Mouse (Mus musculus): ENCODE measurements around the gene Hdac9. TPM values are rescaled to one million over a fixed set of nuclear protein-coding genes. Genes with fewer than 3 reads are reported as not detected.

Hdac9 gene
- polyA plus RNA-seq, 1 experiment from 2014 or later = 11.4 TPM

DNA sequence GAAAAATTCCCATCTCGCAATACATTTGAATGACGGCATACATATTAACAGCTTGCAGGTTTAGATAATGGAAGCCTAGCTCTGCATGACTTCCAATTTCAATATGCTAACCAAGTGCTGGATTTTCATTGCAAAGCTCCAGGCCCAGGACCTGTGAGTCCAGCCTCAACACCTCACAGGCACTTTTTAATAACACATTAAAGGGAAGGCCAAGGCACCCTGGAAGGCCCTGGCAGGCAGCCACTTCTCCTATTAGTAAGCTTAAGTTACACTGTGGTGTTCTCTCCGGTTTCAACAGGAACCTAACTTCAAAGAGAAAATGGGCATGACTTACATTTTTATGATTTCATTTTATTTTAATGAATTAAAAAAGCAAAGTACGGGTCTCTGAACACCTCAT lies 233.5 kb downstream of the Hdac9 start:
- 63% methylated on average over 4 of the region's 4 CpGs for WGBS
- Histone ChIP-seq H3K4me3 (replicated peaks) (no peak overlapping the region), H3K36me3 (no peaks in the 10 kb centered on the region), H3K9ac (replicated peaks) (no peak overlapping the region), H3K4me1 (no peaks in the 10 kb centered on the region), H3K9me3 (replicated peaks) (no peaks in the 10 kb centered on the region), H3K27me3 (replicated peaks) (no peaks in the 10 kb centered on the region), H3K27ac (replicated peaks) (no peak overlapping the region), H3K4me2 (no peak overlapping the region)
- ATAC-seq (ENCODE audit: low FRiP score) = no peak

DNA sequence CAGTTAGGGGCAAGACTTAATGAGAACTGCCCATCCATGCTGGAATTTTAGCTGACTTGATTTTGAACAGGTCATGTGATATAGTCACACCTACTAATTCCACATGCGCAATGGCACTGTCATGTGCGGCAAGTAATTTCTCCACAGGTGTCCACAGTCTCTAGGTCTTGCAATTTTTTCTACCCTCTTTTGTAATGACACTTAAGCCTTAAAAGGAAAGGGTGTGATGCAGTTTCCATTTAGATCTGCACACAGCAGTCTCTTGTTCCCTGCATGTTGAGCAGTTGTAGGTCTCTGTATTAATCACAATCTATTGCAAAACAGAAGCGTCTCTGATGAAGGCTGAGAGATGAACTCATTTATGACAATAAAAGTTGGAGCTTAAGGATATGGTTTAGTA lies 234.2 kb downstream of the Hdac9 start:
- no peak overlapping the region for H3K4me2 ChIP-seq
- 90% methylated on average over 3 of the region's 3 CpGs for WGBS
- H3K4me3 ChIP-seq (replicated peaks) = no peak overlapping the region
- no peaks in the 10 kb centered on the region for H3K9me3 ChIP-seq (replicated peaks)
- no peak overlapping the region for H3K9ac ChIP-seq (replicated peaks)
- no peak for ATAC-seq (ENCODE audit: low FRiP score)
- H3K4me1 ChIP-seq = no peaks in the 10 kb centered on the region
- H3K36me3 ChIP-seq = no peaks in the 10 kb centered on the region
- no peaks in the 10 kb centered on the region for H3K27me3 ChIP-seq (replicated peaks)
- no peak overlapping the region for H3K27ac ChIP-seq (replicated peaks)

DNA sequence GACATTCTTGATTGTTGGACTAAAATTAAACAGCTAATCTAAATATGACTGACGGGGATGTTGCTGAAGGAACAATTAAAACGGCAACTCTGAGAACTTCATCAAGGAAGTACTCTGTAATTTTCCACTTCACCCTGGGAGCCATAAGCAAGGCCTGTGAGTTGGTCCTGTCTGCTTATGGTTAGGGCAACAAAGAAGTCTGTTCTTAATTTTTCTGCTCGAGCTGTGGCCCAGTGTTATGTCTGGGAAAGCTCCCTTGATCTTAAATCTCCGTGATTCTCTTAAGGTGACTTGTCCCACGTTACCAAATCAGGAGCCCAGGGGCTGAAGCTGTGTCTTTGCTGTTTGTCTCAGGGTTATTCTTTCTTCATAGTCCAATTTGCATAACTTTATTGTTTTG lies 236.3 kb downstream of the Hdac9 start:
- no peak overlapping the region for H3K9ac ChIP-seq (replicated peaks)
- no peak overlapping the region for H3K4me2 ChIP-seq
- no peaks in the 10 kb centered on the region for H3K27me3 ChIP-seq (replicated peaks)
- H3K27ac ChIP-seq (replicated peaks) = no peak overlapping the region
- H3K4me3 ChIP-seq (replicated peaks) = no peak overlapping the region
- H3K4me1 ChIP-seq = no peaks in the 10 kb centered on the region
- H3K9me3 ChIP-seq (replicated peaks) = no peaks in the 10 kb centered on the region
- 38% methylated on average over 5 of the region's 5 CpGs for WGBS
- no peak for ATAC-seq (ENCODE audit: low FRiP score)
- H3K36me3 ChIP-seq = no peaks in the 10 kb centered on the region

DNA sequence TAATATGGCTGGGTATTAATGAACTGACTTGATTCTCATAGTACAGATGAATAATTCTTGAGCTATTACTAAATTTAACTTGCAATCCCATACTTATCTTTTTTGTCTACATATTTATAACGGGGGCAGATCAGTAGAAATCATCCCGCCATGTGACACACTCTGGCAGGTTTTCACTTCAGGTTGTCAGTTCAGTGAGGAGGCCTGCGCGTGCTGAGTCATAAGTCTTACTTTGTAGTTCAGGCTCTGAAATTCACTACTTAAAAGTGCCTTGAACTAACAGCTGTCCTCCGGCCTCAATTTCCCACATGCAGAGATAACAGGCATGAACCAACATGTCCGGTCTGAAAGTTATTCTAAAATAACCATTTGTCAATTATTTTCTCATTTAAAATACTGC lies 239.8 kb downstream of the Hdac9 start:
- Histone ChIP-seq H3K4me3 (replicated peaks) (no peak overlapping the region), H3K9ac (replicated peaks) (no peak overlapping the region), H3K36me3 (no peaks in the 10 kb centered on the region), H3K27ac (replicated peaks) (no peak overlapping the region), H3K9me3 (replicated peaks) (no peaks in the 10 kb centered on the region), H3K4me1 (no peaks in the 10 kb centered on the region), H3K4me2 (no peak overlapping the region), H3K27me3 (replicated peaks) (no peaks in the 10 kb centered on the region)
- 85% methylated on average over 6 of the region's 6 CpGs for WGBS
- no peak for ATAC-seq (ENCODE audit: low FRiP score)

DNA sequence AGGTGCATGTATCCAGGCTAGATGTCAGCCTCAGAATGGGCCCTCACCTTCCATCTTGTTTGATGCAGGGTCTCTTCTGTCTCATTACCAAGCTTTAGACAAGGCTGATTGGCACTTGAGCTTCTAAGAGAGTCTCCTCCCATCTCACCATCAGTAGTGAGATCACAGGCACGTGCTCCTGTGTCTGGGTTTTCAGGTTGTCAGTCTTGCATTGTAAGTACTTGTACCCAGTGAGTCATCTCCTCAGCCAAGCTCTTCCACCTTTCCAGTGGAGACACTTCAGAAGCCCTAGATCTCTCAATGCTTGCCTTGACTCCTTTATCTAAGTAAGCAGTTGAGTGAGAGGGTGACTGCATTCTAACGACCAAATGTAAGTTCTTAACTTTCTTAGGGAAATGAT lies 242.7 kb downstream of the Hdac9 start:
- Histone ChIP-seq H3K36me3 (no peaks in the 10 kb centered on the region), H3K4me3 (replicated peaks) (no peak overlapping the region), H3K9me3 (replicated peaks) (no peaks in the 10 kb centered on the region), H3K27ac (replicated peaks) (no peak overlapping the region), H3K4me2 (no peak overlapping the region), H3K4me1 (no peaks in the 10 kb centered on the region), H3K9ac (replicated peaks) (no peak overlapping the region), H3K27me3 (replicated peaks) (no peaks in the 10 kb centered on the region)
- WGBS = 67% methylated on average over 2 of the region's 2 CpGs
- ATAC-seq (ENCODE audit: low FRiP score) = no peak

DNA sequence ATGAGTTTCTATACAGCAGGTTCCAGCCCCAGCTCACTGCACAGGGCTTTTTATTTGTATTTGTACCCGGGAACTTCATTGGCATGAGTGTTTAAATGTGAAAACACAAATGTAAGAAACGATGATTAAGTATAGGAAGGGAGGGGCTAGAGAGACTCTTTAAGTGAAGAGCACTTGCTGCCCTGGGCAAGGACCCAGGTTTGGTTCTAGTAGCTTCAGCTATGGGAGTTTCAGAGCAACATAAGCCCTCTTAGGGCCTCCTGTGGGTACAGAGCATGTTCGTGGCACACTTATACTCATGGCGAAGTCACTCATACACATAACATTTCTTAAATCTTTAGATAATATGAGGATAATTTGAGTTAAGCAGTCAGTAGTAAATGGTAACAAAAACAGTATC lies 243.4 kb downstream of the Hdac9 start:
- H3K9me3 ChIP-seq (replicated peaks) = no peaks in the 10 kb centered on the region
- no peaks in the 10 kb centered on the region for H3K4me1 ChIP-seq
- H3K4me3 ChIP-seq (replicated peaks) = no peak overlapping the region
- no peak overlapping the region for H3K27ac ChIP-seq (replicated peaks)
- no peaks in the 10 kb centered on the region for H3K27me3 ChIP-seq (replicated peaks)
- ATAC-seq (ENCODE audit: low FRiP score) = no peak
- no peak overlapping the region for H3K4me2 ChIP-seq
- 86% methylated on average over 4 of the region's 4 CpGs for WGBS
- H3K9ac ChIP-seq (replicated peaks) = no peak overlapping the region
- no peaks in the 10 kb centered on the region for H3K36me3 ChIP-seq

DNA sequence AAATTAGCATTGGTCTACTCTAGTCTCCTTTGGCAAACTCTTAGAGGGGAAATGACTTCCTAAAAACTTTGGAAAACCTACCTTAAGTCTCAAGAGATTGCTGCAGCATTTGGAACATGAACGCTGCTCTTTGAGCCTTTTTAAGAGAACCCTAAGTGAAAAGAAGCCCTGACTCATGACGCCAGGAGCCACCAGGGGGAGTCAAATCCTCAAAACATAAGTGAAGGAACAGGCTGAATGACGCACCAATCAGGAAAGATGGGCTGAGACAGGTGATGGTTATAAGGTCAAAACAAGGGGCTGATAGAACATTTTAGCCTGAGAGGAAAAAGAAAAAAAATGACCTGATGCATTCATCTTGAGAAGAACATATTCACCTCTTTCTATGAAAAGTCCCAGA lies 252.1 kb downstream of the Hdac9 start:
- Histone ChIP-seq H3K36me3 (no peaks in the 10 kb centered on the region), H3K4me1 (no peaks in the 10 kb centered on the region), H3K27me3 (replicated peaks) (no peaks in the 10 kb centered on the region), H3K4me3 (replicated peaks) (no peak overlapping the region), H3K9ac (replicated peaks) (no peak overlapping the region), H3K9me3 (replicated peaks) (no peaks in the 10 kb centered on the region), H3K27ac (replicated peaks) (no peak overlapping the region), H3K4me2 (no peak overlapping the region)
- no peak; the same call in 1 of the 2 replicates for ATAC-seq (ENCODE audit: low FRiP score)
- 8% methylated on average over 3 of the region's 3 CpGs for WGBS

DNA sequence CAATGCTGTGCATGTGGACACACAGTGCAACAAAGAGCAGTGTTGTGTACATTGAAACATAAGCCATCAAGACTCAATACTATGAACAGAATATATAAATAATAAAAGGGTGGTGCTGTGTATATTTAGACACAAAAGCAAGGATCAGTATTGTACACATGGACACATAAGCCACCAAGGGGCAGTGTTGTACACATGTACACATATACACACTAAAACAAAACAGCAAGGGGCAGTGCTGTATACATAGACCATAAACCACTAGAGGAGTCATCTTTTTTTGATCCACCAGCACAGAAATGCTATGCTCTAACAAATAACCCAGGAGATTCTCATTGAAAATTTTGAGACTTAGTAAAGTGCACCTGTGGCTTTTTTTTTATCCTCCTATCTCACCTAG lies 255.5 kb downstream of the Hdac9 start:
- Histone ChIP-seq H3K36me3 (no peaks in the 10 kb centered on the region), H3K27me3 (replicated peaks) (no peaks in the 10 kb centered on the region), H3K4me3 (replicated peaks) (no peak overlapping the region), H3K4me1 (0 out of 2 replicates have a peak, but pooled peaks cover 3% of the 10 kb centered on the region), H3K27ac (replicated peaks) (no peak overlapping the region), H3K4me2 (no peak overlapping the region), H3K9ac (replicated peaks) (no peak overlapping the region), H3K9me3 (replicated peaks) (no peaks in the 10 kb centered on the region)
- ATAC-seq (ENCODE audit: low FRiP score) = peak; percentile 61

DNA sequence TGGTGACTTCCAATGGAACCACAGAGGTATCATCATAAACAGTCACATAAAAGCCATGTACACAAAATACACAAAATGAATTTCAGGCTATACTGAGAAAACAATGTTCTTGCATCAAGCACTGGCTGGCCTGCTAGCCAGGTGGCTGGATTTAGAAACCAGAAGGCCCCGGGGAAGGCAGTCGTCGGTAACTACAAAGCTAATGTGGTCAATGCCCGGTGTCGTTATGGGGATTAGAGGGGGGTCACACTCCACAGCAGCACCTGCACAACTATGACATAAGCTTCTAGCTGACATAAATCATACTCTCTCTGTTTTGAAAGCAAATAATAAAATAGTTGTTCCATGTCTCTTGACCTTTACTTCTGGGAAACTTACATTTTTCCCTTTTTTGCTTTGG lies 256.9 kb downstream of the Hdac9 start:
- WGBS = 37% methylated on average over 5 of the region's 5 CpGs
- no peak overlapping the region for H3K4me3 ChIP-seq (replicated peaks)
- no peaks in the 10 kb centered on the region for H3K9me3 ChIP-seq (replicated peaks)
- H3K36me3 ChIP-seq = no peaks in the 10 kb centered on the region
- no peak for ATAC-seq (ENCODE audit: low FRiP score)
- H3K9ac ChIP-seq (replicated peaks) = no peak overlapping the region
- no peak overlapping the region for H3K4me2 ChIP-seq
- 0 out of 2 replicates have a peak, but pooled peaks cover 3% of the 10 kb centered on the region for H3K4me1 ChIP-seq
- H3K27ac ChIP-seq (replicated peaks) = no peak overlapping the region
- H3K27me3 ChIP-seq (replicated peaks) = no peaks in the 10 kb centered on the region

DNA sequence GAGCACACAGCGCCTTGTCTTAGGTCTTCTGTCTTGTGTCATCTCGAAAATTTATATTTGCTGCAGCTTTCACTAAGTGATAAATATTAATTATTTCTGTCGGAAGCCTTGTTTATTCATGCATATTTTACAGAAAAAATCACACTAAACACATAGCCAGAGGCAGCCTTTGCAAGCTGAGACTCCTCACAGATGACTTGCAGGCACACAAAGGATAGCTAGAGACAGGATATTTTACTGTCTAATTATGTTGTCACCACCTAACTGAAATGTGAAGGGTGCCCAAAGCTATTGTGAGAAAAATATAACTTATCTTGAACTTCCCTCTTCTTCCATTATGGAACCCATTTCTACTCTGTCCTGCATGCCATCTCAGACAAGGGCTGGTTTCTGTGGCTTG lies 258.3 kb downstream of the Hdac9 start:
- no peak for ATAC-seq (ENCODE audit: low FRiP score)
- no peaks in the 10 kb centered on the region for H3K27me3 ChIP-seq (replicated peaks)
- no peak overlapping the region for H3K4me3 ChIP-seq (replicated peaks)
- H3K4me1 ChIP-seq = peaks cover 4% of the 10 kb centered on the region; the same call in 1 of the 2 replicates
- WGBS = 39% methylated on average over 3 of the region's 3 CpGs
- H3K36me3 ChIP-seq = no peaks in the 10 kb centered on the region
- no peak overlapping the region for H3K9ac ChIP-seq (replicated peaks)
- H3K27ac ChIP-seq (replicated peaks) = no peak overlapping the region
- H3K4me2 ChIP-seq = no peak overlapping the region
- H3K9me3 ChIP-seq (replicated peaks) = no peaks in the 10 kb centered on the region

DNA sequence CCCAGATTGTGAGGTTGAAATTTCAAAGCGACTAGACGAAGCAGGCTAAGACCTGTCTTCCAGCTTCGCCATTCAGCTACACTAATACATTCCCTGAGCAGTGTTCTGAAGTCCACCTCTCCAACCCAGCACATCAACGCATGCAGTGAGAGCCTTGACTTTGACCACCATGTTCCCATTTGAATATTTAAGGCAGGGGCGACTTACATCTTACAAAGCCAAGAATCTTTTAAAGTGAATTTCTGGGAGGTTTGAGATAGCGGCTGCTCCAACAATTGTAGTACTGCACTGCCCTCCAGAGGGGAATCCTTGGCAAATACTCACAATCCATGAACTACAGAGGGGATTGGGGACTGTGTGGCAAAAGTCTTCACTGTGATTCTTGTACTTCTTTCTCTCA lies 258.8 kb downstream of the Hdac9 start:
- H3K4me3 ChIP-seq (replicated peaks) = no peak overlapping the region
- H3K9ac ChIP-seq (replicated peaks) = no peak overlapping the region

DNA sequence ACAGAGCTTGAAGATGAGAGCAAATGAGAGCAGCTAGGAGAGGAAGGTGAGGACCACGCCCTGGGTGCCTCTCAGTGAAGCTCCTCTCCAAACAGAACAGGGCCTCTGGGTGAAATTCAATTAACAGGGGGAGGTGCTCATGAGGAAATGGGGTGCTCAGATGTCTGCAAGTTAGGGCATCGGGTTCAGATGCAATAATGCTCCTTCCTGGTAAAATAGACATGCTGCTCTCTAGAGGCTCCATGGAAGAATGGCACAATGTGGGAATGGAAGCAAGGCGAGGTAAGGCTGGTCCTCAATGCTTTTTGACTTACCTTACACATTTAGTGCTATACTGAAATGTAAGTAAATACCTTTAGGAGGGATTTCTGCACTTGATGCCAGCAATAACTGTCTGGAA lies 263.3 kb downstream of the Hdac9 start:
- Histone ChIP-seq H3K9me3 (replicated peaks) (no peaks in the 10 kb centered on the region), H3K9ac (replicated peaks) (no peak overlapping the region), H3K4me2 (no peak overlapping the region), H3K4me3 (replicated peaks) (no peak overlapping the region), H3K36me3 (no peaks in the 10 kb centered on the region), H3K4me1 (peaks cover 5% of the 10 kb centered on the region; the same call in 1 of the 2 replicates), H3K27ac (replicated peaks) (no peak overlapping the region), H3K27me3 (replicated peaks) (no peaks in the 10 kb centered on the region)
- ATAC-seq (ENCODE audit: low FRiP score) = no peak
- WGBS = 34% methylated on average over 3 of the region's 3 CpGs

More for the DNA sequence above, 258.8 kb downstream of the Hdac9 start:
- Histone ChIP-seq H3K4me1 (peaks cover 5% of the 10 kb centered on the region; the same call in 1 of the 2 replicates), H3K4me2 (peak overlapping the region; percentile 46), H3K27me3 (replicated peaks) (no peaks in the 10 kb centered on the region), H3K27ac (replicated peaks) (no peak overlapping the region), H3K36me3 (no peaks in the 10 kb centered on the region), H3K9me3 (replicated peaks) (no peaks in the 10 kb centered on the region)
- peak; percentile 87 for ATAC-seq (ENCODE audit: low FRiP score)
- 33% methylated on average over 6 of the region's 6 CpGs for WGBS

DNA sequence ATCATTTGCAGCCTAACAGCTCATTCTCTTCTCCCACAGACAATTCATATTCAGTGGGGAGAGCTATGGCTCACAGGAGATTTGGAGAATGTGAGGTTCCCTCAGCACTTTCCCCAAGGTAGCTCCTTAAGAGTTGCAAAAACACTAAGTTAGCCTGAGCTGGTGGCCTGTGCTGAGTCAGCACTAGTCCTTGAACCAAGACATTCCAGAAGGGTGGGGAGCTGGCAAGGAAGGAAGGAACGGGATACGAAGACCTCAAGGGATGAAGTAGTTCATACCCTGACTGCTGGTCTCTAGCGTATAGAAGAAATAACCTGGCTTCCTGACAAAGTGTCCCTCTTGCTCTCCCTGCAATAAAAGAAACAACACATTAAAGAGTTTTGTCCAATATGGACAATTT lies 268.1 kb downstream of the Hdac9 start:
- H3K4me3 ChIP-seq (replicated peaks) = no peak overlapping the region
- no peak overlapping the region for H3K27ac ChIP-seq (replicated peaks)
- no peaks in the 10 kb centered on the region for H3K36me3 ChIP-seq
- no peak for ATAC-seq (ENCODE audit: low FRiP score)
- H3K9ac ChIP-seq (replicated peaks) = no peak overlapping the region
- H3K4me2 ChIP-seq = no peak overlapping the region
- H3K4me1 ChIP-seq = peaks cover 2% of the 10 kb centered on the region; the same call in 1 of the 2 replicates
- WGBS = 75% methylated on average over 3 of the region's 3 CpGs
- H3K27me3 ChIP-seq (replicated peaks) = no peaks in the 10 kb centered on the region
- H3K9me3 ChIP-seq (replicated peaks) = no peaks in the 10 kb centered on the region

Data from neural tube, embryonic 15.5 days (tissue).